Mouse (Mus musculus) B cell, adult 2 months (primary cell): ENCODE measurements around the gene Zfp770.

Experiments used
- DNase-seq, 2 experiments: peaks; one replicate each; pipeline ENCODE4 v3.0.0; 2022

Gene Zfp770

GRCm38 (mm10) chr2:114143842-114144241, 57.4 kb downstream of the Zfp770 start:
- DNase-seq = no peak
